Mouse (Mus musculus): Measurements from ENCODE around the gene Tulp3.

- TF ChIP-seq CTCF (IDR thresholded peaks at IDR 0.05) (no peak), POLR2A (IDR thresholded peaks at IDR 0.05; ENCODE audit: insufficient read depth, low read depth, low read length) (no peak)
These were observed 6.8 kb upstream of the Tulp3 start, which contains the start of the genes Rhno1 and Foxm1 for GRCm38 (mm10) chr6:128362381-128363006.
